Mouse (Mus musculus): ENCODE measurements around the gene Pnkp.

The Pnkp gene

GRCm38 (mm10) chr7:44826771-44827170, 30.2 kb upstream of the Pnkp start:
- DNase-seq (ENCODE audit: low spot score in 2 of 2): no peak

DNA sequence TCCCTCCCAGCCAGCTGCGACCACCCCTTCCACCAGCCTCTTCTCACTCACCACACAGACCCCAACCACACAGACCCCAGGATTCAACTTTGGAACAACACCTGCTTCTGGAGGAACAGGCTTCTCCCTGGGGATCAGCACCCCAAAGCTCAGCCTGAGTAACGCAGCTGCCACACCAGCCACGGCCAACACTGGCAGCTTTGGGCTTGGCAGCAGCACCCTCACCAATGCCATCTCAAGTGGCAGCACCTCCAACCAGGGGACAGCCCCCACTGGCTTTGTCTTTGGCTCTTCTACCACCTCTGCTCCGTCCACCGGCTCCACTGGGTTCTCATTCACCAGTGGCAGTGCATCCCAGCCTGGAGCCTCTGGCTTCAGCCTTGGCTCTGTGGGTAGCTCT, 28.2 kb upstream of the Pnkp start:
- no peak for DNase-seq (ENCODE audit: low spot score in 2 of 2)

DNA sequence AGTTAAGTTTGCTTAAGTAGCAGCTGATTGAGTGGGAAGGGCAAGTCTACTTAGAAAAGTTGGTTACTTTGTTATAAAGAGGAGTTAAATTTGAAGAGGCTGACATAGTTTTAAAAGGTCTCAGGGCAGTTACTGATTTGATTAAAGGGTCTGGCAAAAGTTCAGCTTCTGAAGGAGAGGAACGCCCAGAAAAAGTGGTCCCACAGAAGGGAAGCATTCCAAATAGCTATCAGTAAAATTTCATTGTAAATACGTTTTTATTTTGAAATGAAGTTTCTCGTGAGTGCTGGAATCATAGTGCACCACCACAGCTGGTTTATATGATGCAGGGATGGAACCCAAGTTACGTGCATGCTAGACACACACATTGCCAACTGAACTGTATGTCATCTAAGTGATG, 24.2 kb upstream of the Pnkp start:
- DNase-seq (ENCODE audit: low spot score in 2 of 2): no peak

GRCm38 (mm10) chr7:44835373-44836015, 21.4 kb upstream of the Pnkp start:
- no peak for DNase-seq (ENCODE audit: low spot score in 2 of 2)

GRCm38 (mm10) chr7:44836016-44836404, 20.9 kb upstream of the Pnkp start:
- DNase-seq (ENCODE audit: low spot score in 2 of 2): no peak

DNA sequence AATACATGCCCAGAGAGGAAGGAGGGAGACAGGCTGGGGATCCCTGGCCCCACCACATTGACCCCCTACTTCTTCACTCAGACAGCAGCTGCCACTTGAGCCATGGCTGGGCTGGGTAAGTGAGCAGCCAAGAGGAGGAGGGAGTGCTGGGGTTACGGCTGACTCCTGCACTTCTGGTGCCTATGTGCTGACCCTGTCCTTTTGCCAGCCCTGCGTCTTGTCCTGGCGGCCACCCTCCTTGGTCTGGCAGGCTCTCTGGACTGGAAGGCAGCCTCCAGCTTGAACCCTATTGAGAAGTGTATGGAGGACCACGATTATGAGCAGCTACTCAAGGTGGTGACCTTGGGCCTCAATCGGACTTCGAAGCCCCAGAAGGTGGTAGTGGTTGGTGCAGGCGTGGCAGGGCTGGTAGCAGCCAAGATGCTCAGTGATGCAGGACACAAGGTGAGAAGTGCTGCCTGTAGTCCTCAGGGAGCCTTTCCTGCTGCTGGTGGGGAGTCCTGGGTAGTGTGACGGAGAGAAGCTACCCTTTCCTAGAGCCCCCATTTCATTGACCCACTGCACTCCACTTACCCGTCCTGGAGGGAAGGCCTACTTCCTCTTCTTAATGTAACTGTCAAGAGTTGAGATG, 20.4 kb upstream of the Pnkp start:
- no peak for DNase-seq (ENCODE audit: low spot score in 2 of 2)

- no peak for DNase-seq (ENCODE audit: low spot score in 2 of 2)
These were observed 18.9 kb upstream of the Pnkp start for GRCm38 (mm10) chr7:44838073-44838472.

- DNase-seq (ENCODE audit: low spot score in 2 of 2): no peak
These were observed 17.8 kb upstream of the Pnkp start for GRCm38 (mm10) chr7:44839171-44839490.

DNA sequence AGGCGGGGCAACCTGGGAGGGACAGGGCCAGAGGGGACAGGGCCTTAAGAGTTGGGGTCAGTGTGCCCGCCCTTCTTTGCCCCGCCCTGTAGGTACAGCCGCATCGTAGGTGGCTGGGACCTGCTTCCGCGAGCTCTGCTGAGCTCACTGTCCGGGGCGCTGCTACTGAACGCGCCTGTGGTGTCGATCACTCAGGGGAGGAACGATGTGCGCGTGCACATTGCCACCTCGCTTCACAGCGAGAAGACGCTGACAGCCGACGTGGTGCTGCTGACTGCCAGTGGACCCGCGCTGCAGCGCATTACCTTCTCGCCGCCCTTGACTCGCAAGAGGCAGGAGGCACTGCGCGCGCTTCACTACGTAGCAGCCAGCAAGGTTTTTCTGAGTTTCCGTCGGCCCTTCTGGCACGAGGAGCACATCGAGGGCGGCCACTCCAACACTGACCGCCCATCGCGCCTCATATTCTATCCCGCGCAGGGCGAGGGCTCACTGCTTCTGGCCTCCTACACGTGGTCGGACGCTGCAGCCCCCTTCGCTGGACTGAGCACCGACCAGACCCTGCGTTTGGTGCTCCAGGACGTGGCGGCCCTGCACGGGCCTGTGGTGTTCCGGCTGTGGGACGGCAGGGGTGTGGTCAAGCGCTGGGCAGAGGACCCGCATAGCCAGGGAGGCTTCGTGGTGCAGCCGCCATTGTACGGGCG, 17.3 kb upstream of the Pnkp start:
- DNase-seq (ENCODE audit: low spot score in 2 of 2): no peak

- no peak for DNase-seq (ENCODE audit: low spot score in 2 of 2)
These were observed 16.5 kb upstream of the Pnkp start for GRCm38 (mm10) chr7:44840426-44840825.

DNA sequence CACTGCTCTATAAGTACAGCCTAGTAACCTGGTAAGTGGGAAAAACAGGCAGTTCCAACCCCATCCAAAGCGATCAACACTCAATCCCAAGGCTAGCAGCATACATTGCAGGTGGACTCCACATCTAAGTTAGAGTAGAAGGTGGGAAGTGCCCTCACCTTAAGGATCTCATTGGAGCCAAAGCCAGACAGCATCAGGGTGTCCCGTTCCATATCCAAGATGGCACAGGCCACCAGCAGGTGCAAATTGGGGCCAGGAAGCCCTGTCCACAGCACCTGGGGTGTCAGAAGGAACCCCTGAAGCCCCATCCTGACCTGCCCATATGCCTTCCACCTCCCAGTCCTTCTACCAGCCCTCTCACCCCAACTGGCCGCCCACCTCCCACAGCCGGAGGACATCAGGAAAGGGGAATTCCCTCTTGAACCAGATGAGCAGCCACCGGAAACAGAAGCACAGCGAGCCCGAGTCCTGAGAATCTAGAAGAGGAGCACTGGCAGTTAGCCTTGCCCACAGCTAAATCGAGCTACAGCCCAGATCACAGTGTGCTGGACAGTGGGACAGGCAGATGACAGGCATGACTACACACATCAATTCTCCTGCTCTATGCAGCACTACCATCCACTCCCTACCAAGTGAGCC, 15.0 kb upstream of the Pnkp start:
- DNase-seq (ENCODE audit: low spot score in 2 of 2): no peak

DNA sequence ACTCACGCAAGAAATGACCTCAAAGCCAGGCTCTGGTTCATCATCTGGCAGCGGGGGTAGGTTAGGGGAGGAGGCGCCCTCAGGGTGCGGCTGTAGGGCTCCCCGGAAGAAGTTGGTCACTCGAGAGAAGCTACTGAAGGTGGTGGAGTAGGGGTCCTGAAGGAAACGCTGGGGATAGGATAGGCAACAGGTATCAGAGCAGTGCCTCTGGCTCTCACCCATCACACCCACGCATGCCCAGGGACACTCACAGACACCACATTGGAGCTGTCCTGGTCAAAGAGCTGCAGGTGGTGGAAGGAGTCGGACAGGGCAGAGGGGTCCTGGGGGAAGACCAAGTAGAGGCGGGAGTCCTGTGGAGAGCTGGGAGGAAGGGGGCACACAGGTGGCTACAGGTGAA, 11.9 kb upstream of the Pnkp start:
- DNase-seq (ENCODE audit: low spot score in 2 of 2): no peak

DNA sequence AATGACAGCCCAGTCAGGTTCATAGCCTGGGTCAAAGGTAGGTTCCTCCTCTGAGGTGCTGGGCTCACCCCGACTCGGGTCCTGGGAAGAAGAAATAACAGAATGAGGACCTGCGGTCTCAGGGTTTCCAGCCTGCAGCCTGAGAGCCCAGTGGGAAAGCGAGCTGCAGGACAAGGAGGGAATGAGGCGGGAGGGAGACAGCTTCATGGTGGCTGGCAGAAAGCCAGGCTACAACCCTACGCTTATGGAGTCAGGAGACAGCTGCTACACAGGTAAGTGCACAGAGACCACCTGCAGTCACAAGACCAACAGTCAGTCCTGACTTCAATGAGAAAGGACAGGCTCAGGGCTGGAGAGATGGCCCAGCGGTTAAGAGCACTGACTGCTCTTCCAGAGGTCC, 10.1 kb upstream of the Pnkp start:
- no peak for DNase-seq (ENCODE audit: low spot score in 2 of 2)

GRCm38 (mm10) chr7:44847772-44848171, 9.2 kb upstream of the Pnkp start:
- DNase-seq (ENCODE audit: low spot score in 2 of 2): no peak

DNA sequence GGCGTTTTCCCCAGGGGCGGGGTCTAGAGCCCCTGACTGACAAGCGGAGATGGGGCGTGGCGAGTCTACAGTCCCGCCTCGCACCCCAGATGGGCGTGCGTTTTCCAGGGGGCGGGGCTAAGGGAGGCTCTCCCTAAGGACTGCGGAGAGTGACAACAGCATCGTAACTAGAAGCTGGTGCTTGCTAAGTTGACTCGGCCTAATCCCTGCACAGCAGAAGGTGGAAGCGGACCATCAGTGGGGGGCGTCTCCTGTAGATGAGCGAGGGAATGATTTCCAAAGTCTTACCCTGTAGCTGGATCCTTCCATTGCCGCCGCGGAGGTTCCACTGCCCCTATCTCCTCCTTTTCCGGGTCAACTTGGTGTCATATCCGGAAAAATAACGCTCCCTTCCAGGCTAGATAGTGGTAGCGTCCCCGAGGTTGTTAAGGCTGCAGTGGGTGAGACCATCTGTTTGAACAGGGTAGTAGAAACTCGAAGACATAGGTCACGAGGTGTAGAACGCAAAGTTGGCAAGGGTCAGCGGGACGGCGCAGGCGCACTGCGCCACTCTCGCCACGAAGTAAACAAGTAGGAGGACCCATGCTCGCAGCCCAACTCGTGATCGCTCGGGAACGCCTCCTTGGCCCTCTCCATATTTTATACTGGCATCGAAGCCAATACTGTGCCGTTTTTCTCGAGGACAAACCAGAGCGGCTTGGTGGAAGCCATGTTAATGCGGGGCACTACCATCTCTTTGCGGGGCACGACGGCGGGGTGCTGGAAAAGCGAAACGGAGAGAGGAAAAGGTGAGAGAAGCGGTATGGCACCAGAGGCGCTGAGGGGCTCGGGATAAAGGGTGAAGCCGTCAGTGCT, 8.2 kb upstream of the Pnkp start, which contains the start of the genes Akt1s1 and Tbc1d17:
TSS of gene Akt1s1 (plus strand) at position 431 of the 855 bp plus-strand sequence.
TSS of gene Tbc1d17 (minus strand) at position 519 of the 855 bp plus-strand sequence.
- peak; percentile 100 for DNase-seq (ENCODE audit: low spot score in 2 of 2)

- peak; percentile 89 to 94 for DNase-seq (ENCODE audit: low spot score in 2 of 2)
These were observed 7.4 kb upstream of the Pnkp start for GRCm38 (mm10) chr7:44849416-44850111.

DNA sequence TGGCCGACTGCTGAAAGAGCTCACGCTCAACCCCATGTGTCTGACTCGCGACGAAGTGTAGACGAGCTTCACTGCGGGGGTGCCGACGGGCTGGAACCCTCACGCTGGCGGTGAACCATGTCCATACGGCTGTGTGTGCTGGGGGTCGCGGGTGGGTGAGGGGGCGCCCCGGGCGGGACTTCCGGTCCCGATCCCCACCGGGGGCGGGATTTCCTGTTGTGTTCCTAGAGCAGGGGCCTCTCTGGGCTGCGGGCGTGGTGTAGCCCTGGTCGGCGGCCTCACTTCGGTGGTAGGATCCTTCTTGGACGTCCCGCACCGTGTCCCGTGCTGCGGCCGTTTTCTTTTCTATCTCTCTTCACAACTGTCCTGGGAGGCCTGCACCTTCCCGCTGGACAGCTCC, 6.8 kb upstream of the Pnkp start:
- DNase-seq (ENCODE audit: low spot score in 2 of 2): no peak

DNA sequence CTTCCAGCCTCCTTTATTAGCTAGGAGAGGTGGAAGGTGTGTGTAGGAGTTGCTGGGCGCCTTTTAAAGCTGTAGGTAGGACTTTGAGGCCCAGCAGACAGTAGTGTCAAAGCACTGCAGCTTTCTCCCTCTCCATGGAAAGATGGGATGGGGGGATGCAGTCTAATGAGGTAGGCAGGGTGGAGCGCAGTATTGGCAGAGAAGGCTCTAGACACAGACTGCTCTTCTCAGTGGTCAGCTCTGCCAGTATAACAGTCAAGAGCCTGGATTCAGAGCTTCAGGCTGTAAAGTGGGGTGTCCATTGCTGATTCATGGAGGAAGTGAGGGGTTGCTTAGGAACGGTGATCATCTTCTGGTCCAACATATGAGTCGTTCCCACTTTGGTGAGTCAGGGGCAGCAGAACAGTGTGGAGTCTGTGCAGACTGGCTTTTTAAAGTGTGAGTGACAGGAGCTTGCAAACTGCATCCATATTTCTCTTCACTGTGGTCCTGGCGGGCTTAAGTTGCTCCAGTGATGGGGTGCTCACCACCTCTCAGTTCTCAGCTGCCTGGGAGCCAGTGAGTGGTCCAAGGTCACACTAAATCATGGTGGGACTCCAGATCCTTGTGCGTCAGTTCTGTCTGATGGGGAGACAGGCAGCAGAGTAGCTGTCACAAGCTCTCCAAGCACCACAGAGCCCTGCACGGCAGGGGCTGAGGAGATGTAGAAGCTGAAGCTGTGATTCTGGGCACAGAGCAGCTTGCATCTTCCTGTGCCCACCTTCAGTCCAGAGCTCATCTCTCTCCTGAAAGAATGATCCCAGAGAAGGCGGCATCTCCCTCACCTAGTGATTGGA, 5.9 kb upstream of the Pnkp start:
- DNase-seq (ENCODE audit: low spot score in 2 of 2): no peak

DNA sequence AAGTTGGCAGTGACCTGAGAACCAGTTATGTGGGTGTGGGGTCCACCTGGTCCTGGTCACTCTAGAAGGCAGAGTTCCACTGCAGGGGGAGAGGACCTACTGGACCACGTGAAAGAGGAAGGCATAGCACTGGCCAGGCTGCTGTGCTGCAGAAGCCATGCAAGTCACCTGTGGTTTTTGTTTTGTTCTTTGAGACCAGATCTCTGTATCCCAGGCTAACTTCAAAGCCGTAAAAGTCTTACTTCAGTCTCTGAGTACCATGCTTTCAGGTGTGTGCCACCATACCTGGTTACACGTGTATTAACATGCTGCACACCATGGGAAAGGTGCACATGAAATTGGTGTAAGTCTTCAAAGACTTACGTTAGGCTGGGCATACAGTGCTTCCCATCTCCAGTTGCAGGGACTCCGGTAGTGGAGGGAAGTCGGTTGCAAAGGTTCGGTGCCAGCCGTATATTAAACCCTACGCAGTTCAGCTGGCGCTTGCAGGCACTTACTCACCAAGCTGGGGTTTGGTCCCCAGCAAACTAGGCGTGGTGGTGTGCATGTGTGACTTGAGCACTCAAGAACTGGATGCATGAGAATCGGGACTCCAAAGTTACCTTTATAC, 5.2 kb upstream of the Pnkp start:
- no peak for DNase-seq (ENCODE audit: low spot score in 2 of 2)

Data from heart, adult 9 months (tissue).